Mouse (Mus musculus) adrenal gland, adult 8-10 months (tissue): ENCODE results near the gene Hist1h2ag. TPM values are rescaled to one million over a fixed set of nuclear protein-coding genes. Genes with fewer than 3 reads are reported as not detected.
A peak's percentile ranks its signal among the peaks of the same experiment; 100 is the strongest.

ENCODE experiments used
- DNase-seq: peaks from one replicate; pipeline ENCODE4 v3.0.0; 2022
- total RNA-seq, 4 experiments: library from RNA; stranded (reverse); gene quantifications; 2 replicates each; pipeline ENCODE4 v1.2.4; 2022

Gene Hist1h2ag
- total RNA-seq, 4 experiments from 2014 or later, result 8.7 to 18.8 (median 13.1) TPM

- DNase-seq, result no peak
Observed at GRCm38 (mm10) chr13:22036149-22036956, 6.4 kb downstream of the Hist1h2ag start.

GRCm38 (mm10) chr13:22035267-22036148 lies 7.2 kb downstream of the Hist1h2ag start, which contains the start of the genes Hist1h2ah and Hist1h2bk:
TSS of gene Hist1h2ah (minus strand) at chr13:22035568.
TSS of gene Hist1h2bk (plus strand) at chr13:22035870.
- peak; percentile 78 for DNase-seq

GRCm38 (mm10) chr13:22034443-22035266 lies 8.1 kb downstream of the Hist1h2ag start:
- no peak for DNase-seq

DNA sequence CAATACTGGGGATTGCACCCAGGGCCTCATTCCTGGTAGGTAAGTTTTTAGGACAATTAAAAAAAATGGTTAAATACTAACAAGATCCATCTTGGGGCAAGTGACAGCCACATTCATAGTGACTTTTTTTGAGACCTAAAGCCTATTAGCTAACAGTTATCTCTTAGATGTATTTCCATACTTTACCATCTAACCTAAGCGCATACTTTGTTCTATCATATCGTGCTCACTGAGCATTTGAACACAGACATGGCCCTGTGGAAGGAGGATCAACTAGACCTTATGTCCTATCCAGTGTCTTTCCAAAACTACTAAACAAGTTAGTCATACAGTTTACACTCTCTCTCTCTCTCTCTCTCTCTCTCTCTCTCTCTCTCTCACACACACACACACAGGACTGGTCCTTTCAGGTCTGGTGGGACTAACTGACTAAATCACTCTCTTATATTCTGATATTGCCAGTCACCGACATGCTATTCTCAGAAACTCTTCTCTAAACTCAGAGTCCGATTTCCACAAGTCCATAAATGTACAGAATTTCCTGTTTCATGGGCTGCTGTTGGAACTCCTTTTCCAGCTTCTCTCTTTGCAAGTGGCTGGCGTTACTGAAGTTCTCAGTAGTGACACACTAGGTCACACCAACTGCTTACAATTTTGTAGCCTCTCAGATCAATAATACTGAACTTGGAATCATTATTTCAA lies 8.9 kb downstream of the Hist1h2ag start:
- DNase-seq, result no peak

GRCm38 (mm10) chr13:22030493-22030892 lies 12.3 kb downstream of the Hist1h2ag start:
- no peak for DNase-seq

DNA sequence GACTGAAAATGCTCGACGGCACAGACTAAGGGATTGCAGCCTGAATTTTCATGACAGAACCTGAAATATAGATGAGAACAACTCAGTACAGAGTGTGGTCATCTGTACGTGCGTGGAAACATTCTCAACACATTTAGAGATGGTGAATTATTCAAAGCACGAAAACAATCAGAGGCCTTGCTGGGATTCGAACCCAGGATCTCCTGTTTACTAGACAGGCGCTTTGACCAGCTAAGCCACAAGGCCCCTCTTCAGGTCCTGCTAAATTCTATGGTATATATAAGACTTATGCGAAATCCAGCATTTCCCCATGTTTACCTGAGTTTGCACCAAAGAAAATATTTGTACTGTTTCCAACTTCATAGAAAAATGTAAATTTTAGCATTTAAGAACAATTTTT lies 12.8 kb downstream of the Hist1h2ag start:
- DNase-seq, result no peak

DNA sequence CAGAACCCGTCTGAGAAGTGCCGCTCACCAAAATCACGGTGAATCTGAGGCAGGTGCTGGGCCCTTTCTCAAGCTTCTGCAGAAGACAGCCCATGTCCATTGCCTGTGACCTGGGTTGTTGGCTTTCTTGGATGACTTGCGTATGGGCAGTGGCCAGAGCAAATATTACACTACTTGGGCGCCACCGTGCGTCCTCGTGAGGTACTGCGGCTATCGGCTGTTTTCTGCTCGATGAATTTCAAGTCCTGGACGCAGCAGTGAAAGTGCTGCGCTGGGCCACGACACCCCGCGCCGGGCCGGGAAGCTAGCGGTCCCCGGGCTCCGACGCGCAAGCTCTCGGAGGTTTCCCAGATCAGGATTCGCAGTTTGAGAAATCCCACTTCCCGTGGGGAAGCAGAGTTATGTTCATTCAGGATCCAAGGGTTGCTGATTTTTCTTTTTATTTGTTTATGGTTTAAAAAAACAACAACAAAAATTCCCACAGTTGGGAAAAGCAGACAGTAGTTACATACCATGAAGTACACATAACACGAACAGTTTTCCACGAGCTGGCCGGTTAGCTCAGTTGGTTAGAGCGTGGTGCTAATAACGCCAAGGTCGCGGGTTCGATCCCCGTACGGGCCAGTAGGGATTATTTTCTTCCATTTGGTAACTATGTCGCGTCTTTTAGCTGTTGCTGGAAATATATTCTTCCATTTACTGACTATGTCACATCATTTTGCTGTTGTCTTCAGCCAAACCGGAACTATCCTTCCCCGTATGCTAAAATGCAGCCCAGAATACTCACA lies 13.9 kb downstream of the Hist1h2ag start:
- peak; percentile 93 for DNase-seq

DNA sequence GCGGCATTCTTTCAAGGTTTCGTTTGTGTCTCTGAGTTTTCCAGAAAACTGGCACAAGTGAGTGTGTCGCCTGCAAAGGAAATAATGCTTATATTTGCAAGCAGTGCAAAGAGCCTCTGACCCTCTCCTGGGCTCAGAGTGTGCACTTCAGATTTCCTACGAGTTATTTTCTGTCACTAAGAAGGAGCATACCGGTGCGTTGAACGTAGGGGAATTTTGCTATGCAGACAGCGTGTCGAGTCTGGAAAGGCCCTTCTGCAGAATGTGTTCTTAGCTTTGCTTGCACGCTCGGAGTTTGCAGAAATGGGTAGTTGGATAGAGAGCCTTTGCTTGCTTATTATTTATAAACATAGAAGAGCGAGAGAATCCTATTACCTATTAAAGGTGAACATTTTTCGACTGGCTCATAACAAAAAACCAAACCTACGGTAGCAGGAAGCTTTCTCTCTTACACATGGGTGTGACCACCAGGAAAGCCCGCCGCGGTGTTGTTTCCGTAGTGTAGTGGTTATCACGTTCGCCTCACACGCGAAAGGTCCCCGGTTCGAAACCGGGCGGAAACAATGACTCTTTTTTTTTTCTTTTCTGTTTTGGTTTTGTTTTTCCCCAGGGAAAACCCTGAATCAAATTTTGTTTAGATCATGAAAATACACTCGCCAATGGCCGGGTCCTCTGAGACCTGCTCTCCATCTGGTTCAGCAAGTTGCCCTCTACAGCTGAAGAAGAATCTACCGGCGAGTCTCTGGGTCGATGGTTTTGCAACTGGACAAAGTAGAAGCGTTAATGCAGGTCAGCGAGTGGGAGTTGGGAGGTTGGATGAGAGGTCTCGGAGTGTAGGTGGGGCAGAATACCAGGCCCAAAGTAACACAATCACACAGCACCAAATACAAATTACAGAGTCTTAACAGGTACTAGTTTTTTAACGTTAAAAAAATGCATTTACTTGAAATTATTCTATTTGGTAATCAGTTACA lies 16.4 kb downstream of the Hist1h2ag start:
- peak; percentile 69 for DNase-seq

DNA sequence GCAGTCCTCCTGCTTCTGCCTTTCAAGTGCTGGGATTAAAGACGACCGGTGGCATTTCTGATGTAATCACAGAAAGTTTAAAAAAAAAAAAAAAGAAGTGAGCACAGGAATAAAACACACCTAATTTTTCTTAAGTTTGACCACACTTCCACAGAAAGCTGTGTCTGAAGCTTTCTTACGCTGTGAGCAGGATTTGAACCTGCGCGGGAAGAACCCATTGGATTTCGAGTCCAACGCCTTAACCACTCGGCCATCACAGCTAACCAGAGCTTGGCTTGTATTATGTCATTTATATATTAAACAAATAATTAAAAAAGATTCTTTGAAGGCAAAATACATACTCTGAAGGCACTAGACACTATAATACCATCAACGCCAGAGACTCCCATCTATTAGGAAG lies 20.5 kb downstream of the Hist1h2ag start:
- peak; percentile 76 for DNase-seq

DNA sequence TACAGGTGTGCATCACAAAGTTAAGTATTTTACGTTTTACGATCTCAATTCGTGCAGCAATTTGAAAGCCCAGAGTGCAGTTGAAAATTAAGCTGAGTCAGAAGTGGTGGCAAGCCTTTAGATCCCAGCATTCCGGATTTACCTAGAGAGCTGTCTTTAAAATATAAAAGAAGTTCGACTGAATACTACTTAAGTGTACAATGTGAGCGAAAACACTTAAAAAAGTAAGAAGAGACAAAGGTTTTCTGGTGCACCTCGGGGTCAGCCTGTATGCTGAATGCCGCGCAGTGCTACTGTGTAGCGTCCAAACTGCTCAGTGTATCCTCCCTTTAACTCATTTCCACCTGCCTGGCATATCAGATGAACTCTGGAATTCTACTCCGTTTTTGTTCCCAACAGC lies 21.2 kb downstream of the Hist1h2ag start:
- DNase-seq, result no peak

GRCm38 (mm10) chr13:22020901-22021339 lies 21.8 kb downstream of the Hist1h2ag start:
- DNase-seq, result peak; percentile 57

GRCm38 (mm10) chr13:22019934-22020835 lies 22.6 kb downstream of the Hist1h2ag start:
- no peak for DNase-seq

DNA sequence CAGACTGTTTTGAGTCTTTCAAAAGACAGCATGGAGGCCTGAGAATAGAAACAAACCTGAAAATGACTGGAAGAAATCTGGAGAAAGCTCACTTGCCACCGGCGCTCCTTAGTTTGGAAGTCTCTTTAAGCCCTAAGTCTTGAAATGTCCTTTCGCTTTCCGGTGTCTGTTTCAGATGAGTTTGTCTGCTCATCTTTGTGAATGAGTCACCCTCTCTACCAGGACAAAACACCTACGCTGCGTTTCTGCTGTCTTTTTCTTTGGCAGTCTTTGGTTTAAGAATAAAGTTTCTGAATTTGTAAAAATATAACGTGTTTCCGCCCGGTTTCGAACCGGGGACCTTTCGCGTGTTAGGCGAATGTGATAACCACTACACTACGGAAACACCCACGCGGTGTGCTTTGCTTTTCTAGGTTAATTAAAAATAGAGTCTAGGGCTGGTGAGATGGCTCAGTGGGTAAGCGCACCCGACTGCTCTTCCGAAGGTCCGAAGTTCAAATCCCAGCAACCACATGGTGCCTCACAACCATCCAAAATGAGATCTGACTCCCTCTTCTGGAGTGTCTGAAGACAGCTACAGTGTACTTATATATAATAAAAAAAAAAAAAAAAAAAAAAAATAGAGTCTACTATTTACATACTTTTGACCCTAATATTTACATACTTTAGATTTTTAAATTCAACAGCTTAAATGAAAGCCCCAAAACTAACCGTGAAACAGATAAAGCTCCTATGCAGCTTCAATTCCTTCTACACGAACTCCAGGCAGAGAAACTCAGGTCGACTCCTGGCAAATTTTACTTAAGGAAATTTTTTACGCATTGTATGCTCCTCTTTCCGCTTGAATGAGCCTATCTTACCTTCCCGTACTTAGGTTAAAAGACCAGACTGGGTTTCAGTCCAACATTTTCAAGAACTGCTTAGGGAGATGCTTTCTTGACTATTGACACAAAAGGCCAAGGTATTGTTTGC lies 27.0 kb downstream of the Hist1h2ag start:
- DNase-seq, result peak; percentile 69

GRCm38 (mm10) chr13:22014411-22014845 lies 28.3 kb downstream of the Hist1h2ag start:
- no peak for DNase-seq

DNA sequence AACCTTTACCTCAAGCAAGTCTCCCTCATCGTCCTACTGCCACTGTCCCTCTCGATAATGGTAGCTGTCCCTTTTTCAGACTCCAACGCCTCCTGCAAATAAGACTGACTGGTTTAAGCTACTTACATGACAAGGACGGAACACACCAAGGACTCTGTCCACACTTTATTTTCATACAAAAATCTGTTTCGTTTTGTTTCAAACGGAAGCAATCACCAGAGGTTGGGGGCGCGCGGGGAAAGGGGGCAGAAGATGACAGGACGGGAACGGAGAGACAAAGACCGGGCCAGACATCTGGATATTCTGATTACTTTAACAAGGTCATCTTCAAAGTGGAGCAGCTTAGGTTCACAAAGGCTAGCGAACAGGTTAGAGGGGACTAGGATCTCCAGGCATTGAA lies 29.0 kb downstream of the Hist1h2ag start:
- no peak for DNase-seq

DNA sequence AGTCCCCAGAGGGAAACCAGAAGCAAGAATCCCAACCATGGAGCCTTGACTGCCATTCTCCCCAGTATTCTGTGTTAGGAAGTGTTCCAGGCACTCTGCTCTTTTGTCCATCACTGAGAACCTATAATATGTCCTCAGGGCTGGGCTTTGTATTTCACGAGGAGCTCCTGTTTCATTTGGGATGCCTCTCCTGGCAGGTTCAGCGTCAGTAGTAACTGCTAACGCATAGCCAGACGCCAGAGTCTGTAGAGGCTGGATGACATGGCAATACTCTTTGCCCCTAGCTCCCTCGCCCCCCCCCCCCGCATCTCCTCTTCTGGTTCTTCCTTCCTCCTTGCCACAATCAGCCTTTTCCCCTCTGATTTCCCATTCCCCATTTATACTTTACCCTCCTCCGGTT lies 33.1 kb downstream of the Hist1h2ag start, which contains the start of gene Prss16:
TSS of gene Prss16 (minus strand) at position 101 of the 400 bp plus-strand sequence.
- DNase-seq, result no peak

DNA sequence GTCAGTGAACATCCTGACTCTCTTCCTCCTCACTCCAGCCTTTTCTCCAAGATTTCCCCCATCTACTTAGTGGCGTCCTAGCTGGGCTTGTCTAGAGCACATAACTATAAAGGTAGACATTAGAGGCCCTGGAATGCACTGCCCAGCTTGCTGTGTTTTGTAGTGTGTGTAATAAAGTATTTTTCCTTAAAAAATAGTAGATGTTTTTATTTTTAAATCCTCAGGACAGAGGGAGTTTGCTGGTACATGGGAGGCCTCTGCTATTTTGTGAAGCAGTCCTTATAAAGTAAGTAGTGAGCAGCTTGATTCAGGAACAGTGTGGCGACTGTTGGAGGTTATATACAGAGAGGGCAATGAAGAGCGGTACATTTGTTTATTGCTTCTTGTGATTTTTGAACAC lies 34.0 kb downstream of the Hist1h2ag start:
- no peak for DNase-seq
